Mouse (Mus musculus): ENCODE data around the gene H2-Q10.

DNA sequence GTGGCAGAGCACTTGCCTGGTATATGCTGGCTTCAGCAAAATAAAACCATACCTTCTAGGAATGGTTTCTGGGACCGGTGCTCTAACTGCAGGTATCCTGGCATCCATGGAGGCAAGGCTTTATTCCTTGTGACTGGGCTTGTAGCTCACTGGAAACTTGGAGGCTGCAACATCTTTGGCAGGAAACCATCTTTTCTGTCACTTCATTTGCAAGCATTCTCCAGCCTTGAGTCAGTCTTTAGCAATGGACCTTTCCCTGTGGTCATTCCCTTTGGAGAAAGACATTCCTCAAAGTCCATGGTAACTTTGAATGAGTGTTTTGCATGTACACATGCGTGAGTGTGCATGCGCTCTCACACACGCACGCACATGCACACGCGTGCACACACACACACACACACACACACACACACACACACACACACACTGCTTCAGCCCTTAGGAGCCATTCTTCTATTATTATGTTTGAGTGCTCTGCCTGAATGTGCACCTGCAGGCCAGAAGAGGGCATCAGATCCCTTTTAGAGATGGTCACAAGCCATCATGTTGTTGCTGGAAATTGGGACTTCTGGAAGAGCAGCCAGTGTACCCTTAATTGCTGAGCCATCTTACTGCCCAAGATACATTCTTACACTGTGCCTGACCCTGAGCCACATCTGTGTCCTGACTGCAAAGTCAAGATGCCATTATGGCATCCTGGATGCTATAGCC lies 43.2 kb downstream of the H2-Q10 start:
- no peak for TF ChIP-seq EP300 (IDR thresholded peaks at IDR 0.05; ENCODE audit: insufficient read depth, low read depth, low read length)
- TF ChIP-seq CTCF (IDR thresholded peaks at IDR 0.05; ENCODE audit: low read depth, low read length), result peak; percentile 24

Data from ES-Bruce4 (cell line).